Mouse (Mus musculus): ENCODE measurements around the gene St3gal5.

The St3gal5 gene

GRCm38 (mm10) chr6:72161751-72162150, 64.4 kb downstream of the St3gal5 start:
- DNase-seq (ENCODE audit: extremely low spot score, low read depth, low spot score) = no peak

- no peak for DNase-seq (ENCODE audit: extremely low spot score, low read depth, low spot score)
Measured at GRCm38 (mm10) chr6:72162155-72162890, 64.9 kb downstream of the St3gal5 start.

GRCm38 (mm10) chr6:72164321-72165275, 67.2 kb downstream of the St3gal5 start:
- DNase-seq (ENCODE audit: extremely low spot score, low read depth, low spot score) = peak; percentile 90

- no peak for DNase-seq (ENCODE audit: extremely low spot score, low read depth, low spot score)
Measured at GRCm38 (mm10) chr6:72165907-72166306, 68.5 kb downstream of the St3gal5 start.

- no peak for DNase-seq (ENCODE audit: extremely low spot score, low read depth, low spot score)
Measured at GRCm38 (mm10) chr6:72171391-72171790, 74.0 kb downstream of the St3gal5 start.

- no peak for DNase-seq (ENCODE audit: extremely low spot score, low read depth, low spot score)
Measured at GRCm38 (mm10) chr6:72173350-72173749, 76.0 kb downstream of the St3gal5 start.

GRCm38 (mm10) chr6:72175419-72175818, 78.0 kb downstream of the St3gal5 start:
- no peak for DNase-seq (ENCODE audit: extremely low spot score, low read depth, low spot score)

GRCm38 (mm10) chr6:72176004-72176403, 78.6 kb downstream of the St3gal5 start:
- no peak for DNase-seq (ENCODE audit: extremely low spot score, low read depth, low spot score)

GRCm38 (mm10) chr6:72177417-72177816, 80.0 kb downstream of the St3gal5 start:
- DNase-seq (ENCODE audit: extremely low spot score, low read depth, low spot score) = no peak

- no peak for DNase-seq (ENCODE audit: extremely low spot score, low read depth, low spot score)
Measured at GRCm38 (mm10) chr6:72179006-72179405, 81.6 kb downstream of the St3gal5 start.

GRCm38 (mm10) chr6:72179562-72180502, 82.4 kb downstream of the St3gal5 start:
- DNase-seq (ENCODE audit: extremely low spot score, low read depth, low spot score) = no peak

GRCm38 (mm10) chr6:72184576-72184975, 87.2 kb downstream of the St3gal5 start:
- DNase-seq (ENCODE audit: extremely low spot score, low read depth, low spot score) = no peak

- peak; percentile 63 for DNase-seq (ENCODE audit: extremely low spot score, low read depth, low spot score)
Measured at GRCm38 (mm10) chr6:72185893-72186490, 88.6 kb downstream of the St3gal5 start.

- no peak for DNase-seq (ENCODE audit: extremely low spot score, low read depth, low spot score)
Measured at GRCm38 (mm10) chr6:72186809-72187208, 89.4 kb downstream of the St3gal5 start.

- no peak for DNase-seq (ENCODE audit: extremely low spot score, low read depth, low spot score)
Measured at GRCm38 (mm10) chr6:72189061-72189863, 91.9 kb downstream of the St3gal5 start.

GRCm38 (mm10) chr6:72190120-72190519, 92.7 kb downstream of the St3gal5 start:
- DNase-seq (ENCODE audit: extremely low spot score, low read depth, low spot score) = no peak

- no peak for DNase-seq (ENCODE audit: extremely low spot score, low read depth, low spot score)
Measured at GRCm38 (mm10) chr6:72190577-72190976, 93.2 kb downstream of the St3gal5 start.

GRCm38 (mm10) chr6:72196660-72197059, 99.3 kb downstream of the St3gal5 start:
- no peak for DNase-seq (ENCODE audit: extremely low spot score, low read depth, low spot score)

GRCm38 (mm10) chr6:72197515-72197914, 100.1 kb downstream of the St3gal5 start:
- no peak for DNase-seq (ENCODE audit: extremely low spot score, low read depth, low spot score)

Data from hindlimb bud, embryonic 11.5 days (tissue).